Mouse (Mus musculus): Measurements from ENCODE around the gene Ccr6.

DNA sequence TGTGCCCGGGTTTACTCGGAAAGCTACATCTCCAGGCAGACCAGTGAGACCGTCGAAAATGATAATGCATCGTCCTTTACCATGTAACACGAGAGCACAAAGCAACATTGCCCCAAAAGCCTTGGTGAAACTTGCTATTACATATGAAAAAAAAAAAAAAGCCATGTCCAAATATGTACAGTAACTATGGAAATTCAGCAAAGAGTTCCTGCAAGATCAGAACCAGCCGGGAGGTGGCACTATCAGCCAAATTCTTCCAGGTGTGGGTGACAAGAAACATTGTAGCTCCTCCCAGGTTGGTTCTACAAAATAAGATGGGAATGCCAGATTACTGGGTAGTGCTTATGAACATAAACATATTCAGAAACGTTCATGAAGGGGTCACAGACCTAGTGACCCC lies 21.1 kb downstream of the Ccr6 start:
- peak; percentile 62 for TF ChIP-seq CTCF (IDR thresholded peaks at IDR 0.05; ENCODE audit: low read depth)
- no peak for TF ChIP-seq EP300 (optimal IDR thresholded peaks at IDR 0.05)
